Mouse (Mus musculus): ENCODE data around the gene Gatc.

GRCm38 (mm10) chr5:115375436-115375835 lies 34.5 kb upstream of the Gatc start:
- TF ChIP-seq CTCF (IDR thresholded peaks at IDR 0.05; ENCODE audit: control insufficient read depth, insufficient read depth, insufficient read length) = no peak
- no peak for TF ChIP-seq USF1 (IDR thresholded peaks at IDR 0.05; ENCODE audit: low read depth)
- TF ChIP-seq MAX (IDR thresholded peaks at IDR 0.05) = no peak
- no peak for TF ChIP-seq MYOD1 (IDR thresholded peaks at IDR 0.05; ENCODE audit: control insufficient read depth, insufficient read length, low read depth)
